Mouse (Mus musculus): ENCODE results near the gene Tmem230.

The Tmem230 gene

DNA sequence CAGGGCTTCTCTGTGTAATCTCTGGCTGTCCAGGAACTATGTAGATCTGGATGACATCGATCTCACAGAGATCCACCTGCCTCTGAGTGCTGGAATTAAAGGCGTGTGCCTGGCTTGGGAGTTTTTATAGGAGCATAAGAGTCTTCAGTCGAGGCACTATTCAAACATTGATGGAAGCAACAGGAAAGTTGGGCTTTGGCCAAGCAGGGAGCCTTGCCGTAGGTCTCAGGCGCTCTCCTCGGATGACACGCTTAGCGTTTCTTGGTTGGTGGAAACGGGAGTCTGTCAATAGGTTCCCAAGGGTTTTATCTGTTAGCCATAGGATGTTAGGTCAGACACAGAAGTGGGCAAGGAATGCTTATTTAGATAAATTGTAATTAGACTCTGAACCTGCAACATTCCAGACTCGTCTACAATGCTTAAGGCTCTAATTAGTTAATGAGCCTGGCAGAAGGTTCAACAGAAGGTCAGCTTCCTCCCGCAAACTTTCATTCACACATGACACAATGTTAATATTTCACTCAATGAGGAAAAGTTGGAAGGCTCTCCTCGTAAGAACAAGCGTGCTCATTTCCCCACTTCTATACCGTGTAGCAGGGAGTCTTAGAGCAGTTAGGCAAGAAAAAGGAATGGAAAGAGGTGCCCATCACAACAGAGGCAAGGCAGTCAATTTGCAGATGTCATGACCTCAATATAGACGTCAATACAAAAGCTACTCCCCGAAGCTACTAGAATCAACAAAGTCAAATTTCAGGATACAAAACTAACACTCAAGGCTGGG lies 13.4 kb downstream of the Tmem230 start:
- no peak for DNase-seq (ENCODE audit: low spot score in 2 of 2)

DNA sequence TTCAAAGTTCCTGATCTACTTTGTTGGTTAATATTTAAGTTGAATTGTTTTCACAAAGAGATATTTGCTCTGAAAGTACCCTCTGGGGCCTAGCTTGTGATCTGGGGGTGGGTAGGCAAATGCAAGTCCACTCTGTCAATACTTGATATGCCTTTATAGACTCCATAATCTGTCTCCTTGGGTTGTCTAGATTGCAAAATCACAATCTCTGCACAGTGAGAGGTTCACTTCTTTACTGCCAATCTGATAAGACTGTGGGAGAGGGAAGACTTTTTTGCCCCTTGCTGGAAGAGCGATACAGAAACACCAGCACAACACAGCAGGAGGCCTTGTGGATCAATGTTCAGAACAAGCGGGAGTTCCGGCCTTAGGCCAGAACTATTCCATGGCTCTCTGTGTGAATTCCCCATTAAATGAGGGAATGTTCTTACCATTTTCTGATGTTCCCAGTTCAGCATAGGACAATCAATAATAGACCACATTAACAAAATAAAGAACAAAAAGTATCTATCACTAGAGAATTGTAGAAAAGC lies 15.1 kb downstream of the Tmem230 start:
- no peak for DNase-seq (ENCODE audit: low spot score in 2 of 2)

DNA sequence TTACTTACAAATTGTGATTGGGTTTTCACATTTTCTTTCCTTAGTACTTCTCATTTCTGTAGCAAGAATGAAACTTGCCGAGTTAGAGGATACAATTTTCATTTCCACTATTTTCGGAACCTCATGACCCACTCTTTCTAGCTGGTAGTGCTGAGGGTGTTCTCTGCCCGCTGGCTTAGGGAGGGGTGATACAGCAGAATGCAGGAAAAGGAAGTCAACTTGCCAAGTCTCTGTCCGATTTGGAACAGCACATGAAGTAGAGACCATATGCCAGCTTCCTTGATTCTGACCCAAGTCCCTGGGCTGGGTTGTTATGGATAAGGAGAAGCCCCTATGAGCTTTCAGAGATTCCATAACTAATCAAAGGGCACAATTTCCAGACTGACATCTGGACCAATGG lies 23.2 kb downstream of the Tmem230 start:
- no peak for DNase-seq (ENCODE audit: low spot score in 2 of 2)

DNA sequence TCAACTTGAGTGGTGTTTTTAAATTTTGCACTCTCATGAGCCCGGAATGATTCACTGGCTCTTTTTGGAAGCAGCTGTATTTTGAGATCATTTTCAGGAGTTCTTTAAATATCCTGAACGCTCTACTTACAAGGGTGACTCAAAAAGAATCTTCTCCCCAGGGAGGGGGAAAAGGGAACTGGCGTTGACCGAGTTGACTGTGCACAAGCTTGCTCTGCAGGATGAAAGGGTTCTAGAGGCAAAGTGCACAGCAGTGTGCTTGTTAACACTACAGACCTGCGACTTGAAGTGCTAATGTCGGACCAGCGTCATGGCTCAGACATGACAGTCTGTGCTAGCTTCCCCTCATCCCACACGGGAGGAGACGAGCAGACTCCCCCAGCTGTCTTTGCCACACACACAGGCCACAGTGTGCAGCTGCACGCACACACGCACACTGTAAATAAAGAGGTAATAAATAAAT lies 26.0 kb downstream of the Tmem230 start:
- DNase-seq (ENCODE audit: low spot score in 2 of 2): peak; percentile 51 to 55

DNA sequence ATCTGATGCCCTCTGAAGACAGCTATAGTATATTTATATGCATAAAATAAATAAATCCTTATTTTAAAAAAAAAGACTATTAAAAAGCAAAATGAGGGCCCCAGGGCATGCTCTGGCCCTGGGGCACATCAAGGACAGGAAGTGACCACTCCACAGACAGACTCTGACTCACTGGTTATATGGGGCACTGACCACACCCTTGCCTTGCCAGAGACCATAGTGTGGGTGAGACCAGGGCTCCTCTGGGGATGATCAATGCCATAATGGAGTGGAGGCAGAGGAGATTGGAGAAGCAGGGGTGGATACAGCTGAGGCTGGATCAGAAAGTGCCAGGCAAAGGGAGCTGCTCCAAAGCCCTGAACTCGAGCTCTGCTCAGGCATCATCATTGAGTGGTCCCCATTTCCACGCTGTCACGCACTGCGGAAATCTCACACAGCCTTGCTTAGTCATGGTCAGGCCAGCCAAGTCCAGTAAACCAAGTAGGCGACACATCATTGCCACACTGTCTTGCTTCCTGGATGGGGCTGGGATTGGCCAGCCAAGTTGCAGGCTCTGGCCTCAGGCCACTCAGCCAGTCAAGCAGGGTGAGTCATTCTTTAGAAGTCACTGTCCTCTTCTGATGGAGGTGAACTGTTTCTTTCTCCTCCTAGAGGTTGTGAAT lies 35.5 kb downstream of the Tmem230 start:
- DNase-seq (ENCODE audit: low spot score in 2 of 2): no peak

DNA sequence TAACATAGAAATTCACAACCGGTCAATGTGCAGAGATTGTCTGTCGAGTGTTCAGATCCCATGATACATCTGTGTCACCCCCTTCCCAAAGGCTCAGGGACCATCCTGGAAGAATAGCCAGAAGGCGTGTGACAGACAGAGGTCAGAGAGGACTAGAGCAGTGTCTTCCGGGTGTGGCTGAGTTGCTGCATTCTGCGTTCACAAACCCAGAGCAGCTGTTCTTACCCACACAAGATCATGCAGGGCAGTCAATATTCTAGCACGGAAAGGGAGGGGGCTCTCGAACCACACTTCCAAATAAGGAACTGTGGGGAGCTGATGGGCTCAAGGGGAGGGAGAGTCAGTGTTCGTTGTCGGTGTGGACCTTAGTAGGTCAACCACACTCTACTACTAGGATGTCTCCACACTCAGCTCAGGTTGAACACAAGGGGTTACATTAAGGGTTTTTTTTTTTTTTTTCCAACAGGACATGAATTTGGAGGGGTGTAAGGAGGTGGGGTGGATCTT lies 36.7 kb downstream of the Tmem230 start:
- DNase-seq (ENCODE audit: low spot score in 2 of 2): no peak

DNA sequence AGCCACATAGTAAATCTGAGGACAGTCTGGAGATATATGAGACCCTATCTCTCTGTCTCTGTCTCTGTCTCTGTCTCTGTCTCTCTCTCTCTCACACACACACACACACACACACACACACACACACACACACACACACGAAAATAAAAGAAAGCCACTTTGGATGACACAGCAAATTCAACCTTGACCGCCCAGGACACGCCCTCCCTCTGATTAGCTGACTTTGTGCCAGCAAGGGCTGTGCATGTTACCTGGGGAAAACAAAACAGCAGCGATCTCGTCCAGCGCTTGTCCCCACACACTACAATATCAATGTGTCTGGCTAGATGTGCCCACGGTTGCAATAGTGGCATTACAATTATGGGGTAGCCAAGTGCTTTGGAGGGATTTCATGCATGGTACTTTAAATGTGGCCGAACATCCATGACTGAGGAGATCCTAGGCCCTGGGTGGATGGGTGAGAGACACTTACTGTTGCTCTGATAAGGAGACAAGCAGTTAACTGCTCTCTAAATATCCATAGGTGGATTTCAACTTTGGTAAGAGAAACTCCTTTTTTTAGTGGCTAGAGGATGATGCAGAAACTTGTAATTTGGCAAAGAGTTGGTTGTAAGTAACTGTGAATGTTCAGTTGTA lies 39.2 kb downstream of the Tmem230 start:
- no peak for DNase-seq (ENCODE audit: low spot score in 2 of 2)

DNA sequence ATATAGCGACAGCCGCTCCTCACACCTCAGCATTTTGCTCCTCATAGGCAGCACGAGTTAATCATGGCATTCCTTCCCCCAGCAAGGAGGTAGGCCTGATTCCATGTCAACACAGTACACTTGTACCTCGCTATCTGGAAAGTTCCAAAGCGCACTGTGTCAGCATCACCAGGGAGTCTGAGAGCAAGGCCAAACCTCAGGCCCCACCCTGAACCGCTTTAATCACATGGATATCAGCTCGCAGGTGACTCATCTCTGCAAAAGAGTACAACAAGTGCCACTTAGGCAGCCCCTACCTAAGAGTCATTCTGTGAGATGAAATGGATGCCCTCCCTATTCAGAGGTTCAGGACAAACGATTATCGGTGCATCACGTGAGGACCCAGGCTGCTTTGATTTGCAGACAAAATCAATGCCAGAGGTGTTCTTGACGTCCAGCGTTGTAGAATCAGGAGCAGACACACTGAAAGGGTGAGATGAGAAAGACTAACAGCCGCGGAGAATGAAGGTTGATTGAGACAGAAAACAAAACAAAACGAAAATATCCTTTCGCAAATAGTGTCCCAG lies 41.2 kb downstream of the Tmem230 start:
- no peak for DNase-seq (ENCODE audit: low spot score in 2 of 2)

DNA sequence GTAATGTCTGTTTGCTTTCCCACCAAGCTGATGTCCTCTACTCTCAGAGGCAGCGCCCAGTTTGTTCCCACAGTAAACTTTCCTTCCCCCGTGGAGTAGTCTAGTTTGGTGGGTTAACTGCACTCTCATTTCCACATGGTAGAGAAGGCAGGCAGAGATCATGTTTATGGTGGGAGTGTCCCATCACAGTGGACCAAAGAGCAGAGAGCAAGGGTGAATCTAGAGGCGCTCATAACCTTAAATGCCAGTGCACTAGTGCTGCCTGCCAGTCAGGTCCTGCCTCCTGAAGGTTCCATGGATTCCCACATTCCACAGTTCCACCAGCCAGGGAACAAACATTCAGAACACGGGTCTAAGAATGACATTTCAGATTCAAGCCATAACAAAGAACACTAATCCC lies 42.1 kb downstream of the Tmem230 start:
- DNase-seq (ENCODE audit: low spot score in 2 of 2): no peak

DNA sequence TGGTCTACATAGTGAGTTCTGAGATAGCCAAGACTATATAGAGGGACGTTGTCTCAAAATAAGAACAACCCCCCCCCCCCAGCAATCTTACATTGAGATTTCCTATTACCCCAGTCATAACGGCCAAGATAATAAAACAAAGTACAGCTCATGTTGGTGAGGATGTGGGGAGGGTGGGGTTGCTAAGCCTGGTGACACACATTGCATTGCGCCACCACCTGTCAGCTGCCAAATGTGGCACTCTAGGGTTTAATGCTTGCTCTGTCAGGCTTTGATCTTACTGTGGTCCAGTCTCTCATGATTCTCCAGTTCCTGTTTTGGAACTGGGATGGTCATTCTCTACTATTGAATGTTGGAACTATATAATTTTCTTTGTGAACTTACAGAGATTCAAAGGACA lies 43.8 kb downstream of the Tmem230 start:
- no peak for DNase-seq (ENCODE audit: low spot score in 2 of 2)

DNA sequence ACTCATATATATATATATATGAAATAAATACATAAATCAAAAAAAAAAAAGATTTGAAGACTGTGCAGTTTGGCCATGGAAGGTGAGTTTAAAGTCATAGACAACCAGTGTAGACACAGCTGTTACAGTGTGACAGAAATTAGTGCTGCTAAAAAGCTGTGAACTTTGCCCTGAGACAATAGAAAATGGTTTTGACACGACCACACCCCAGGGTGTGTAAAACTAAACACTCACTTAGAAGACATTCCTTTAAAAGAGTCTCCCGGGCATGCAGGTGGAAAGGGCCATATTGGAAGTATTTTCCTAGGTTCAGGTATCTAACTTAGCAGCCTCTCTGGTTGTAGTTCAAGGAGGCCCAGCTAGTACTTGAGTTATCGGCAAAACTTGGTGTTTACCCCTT lies 44.4 kb downstream of the Tmem230 start:
- no peak for DNase-seq (ENCODE audit: low spot score in 2 of 2)

DNA sequence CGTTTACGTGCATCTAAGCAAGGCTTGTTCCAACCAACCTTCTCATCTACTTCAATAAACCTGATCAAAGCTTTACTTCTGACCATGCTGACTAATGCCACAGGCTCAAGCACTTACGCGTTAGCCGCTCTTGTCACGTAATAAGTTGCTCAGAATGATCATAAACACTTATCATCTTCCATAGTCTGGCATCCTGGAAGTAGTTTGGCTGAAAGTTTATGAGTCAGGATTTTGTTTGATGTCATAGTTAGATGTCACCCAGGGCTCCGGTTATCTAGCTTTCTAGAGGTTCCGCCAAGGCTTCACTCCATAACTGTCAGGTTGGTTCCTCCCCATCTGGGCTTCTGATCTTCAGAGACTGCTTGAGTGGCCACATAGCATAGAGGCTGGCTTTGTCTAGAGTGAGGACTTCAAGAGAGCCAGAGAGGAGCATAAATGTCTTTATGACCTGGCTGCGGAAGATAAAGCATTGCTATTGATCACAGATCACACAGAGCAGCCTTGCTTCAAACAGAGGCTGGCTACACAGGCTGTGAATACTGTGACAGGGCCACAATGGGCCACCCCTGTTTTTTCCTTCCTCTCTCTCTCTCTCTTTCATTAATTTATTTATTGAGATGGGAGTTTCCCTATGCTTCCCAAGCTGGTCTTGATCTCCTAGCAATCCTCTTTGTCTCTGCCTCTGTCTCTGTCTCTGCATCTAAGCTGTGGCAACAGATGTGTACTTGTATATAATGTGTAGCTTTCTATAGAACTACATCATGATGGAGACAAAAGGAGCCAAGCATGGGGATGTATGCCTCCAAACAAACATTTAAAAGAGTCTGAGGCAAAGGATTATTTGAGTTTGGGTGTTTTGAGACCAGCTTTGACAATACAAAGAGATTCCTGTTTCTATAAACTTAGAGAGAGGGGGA lies 49.3 kb downstream of the Tmem230 start:
- no peak for DNase-seq (ENCODE audit: low spot score in 2 of 2)

DNA sequence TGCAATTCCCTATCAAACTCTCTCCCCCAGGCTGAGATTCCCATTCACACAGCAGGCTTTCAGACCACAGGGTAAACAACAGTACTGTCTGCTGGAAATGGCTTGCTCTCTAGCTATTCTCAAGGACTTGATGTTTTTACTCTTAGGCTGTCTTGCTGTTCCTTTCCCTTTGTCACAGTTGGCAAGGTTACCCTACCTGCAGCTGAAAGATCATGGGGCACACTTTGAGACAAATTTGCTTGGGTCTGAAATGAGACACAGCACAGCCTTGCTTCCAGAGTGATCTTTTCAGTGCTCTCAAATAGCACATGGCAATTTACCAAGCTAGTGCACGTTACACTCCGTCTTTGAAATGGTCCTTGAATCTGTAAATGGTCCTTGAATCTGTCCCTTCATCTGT lies 52.0 kb downstream of the Tmem230 start:
- DNase-seq (ENCODE audit: low spot score in 2 of 2): no peak

DNA sequence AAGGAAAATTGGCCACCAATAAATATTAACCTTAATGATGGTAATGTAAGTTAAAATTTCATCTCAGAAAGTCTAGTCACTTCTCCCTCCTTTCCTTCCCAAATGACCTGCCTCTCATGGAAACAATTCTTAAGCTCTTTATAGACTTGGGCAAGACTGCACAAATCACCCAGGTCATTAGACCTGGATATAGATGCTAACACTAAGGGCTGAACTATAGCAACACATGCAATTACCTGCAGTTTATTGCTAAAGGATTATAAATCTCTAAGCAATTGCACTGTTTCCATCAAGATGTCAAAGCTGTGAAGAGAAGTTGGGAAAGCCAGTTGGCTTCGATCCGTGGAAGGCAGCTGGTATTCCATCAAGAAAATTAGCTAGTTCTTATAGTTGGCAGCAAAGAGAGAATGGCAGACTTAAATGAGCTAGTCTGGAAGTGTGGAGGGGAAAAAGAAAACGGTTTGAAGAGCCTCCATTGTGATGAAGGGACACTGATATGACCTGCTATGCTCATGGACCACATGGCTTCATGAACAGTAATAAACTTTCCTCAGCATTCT lies 56.9 kb downstream of the Tmem230 start:
- DNase-seq (ENCODE audit: low spot score in 2 of 2): no peak
